Mouse (Mus musculus) heart, postnatal 0 days (tissue): Measurements from ENCODE around the gene Nox4. TPM values are rescaled to one million over a fixed set of nuclear protein-coding genes. Genes with fewer than 3 reads are reported as not detected.
"Not testable (repeated sequence)": the region's sequence is repeated elsewhere in the genome, so short reads cannot be mapped to it uniquely, and the experiment has no call there.

Experiments
- ATAC-seq: fragments of 200-750 bp; cut with Nextera tagmentation; 2 replicates; pipeline ENCODE4 v1.8.0; 2017; ENCODE audit warnings: low read depth, moderate number of reproducible peaks, moderate library complexity; ENCODE audit not compliant: insufficient read depth
- DNase-seq: peaks from one replicate; pipeline ENCODE4 v3.0.0-alpha.2; 2016; ENCODE audit warnings: low spot score
- H3K27ac ChIP-seq: fragments of 300-500 bp; sonication (generic); 2 replicates; pipeline ENCODE4 v1.5.1; 2014; ENCODE audit warnings: low read depth, mild to moderate bottlenecking
- H3K27me3 ChIP-seq: fragments of 300-500 bp; sonication (generic); 2 replicates; pipeline ENCODE4 v1.6.1; 2014; ENCODE audit warnings: low read length, mixed read lengths; ENCODE audit not compliant: control insufficient read depth, insufficient read depth
- H3K36me3 ChIP-seq: fragments of 300-500 bp; sonication (generic); replicated peaks from 2 replicates; pipeline ENCODE4 v1.6.1; 2014; ENCODE audit warnings: low read length, mixed read lengths; ENCODE audit not compliant: control insufficient read depth, insufficient read depth
- H3K4me1 ChIP-seq: fragments of 300-500 bp; sonication (generic); 2 replicates; pipeline ENCODE4 v1.6.1; 2014; ENCODE audit warnings: antibody characterized with exemption; ENCODE audit not compliant: control insufficient read depth, insufficient read depth
- H3K4me2 ChIP-seq: fragments of 300-500 bp; sonication (generic); 2 replicates; pipeline ENCODE4 v1.6.1; 2014; ENCODE audit warnings: low read depth, mild to moderate bottlenecking, low read length, moderate library complexity
- H3K4me3 ChIP-seq: fragments of 300-500 bp; sonication (generic); 2 replicates; pipeline ENCODE4 v1.5.1; 2014; ENCODE audit warnings: low read depth, low read length
- H3K9ac ChIP-seq: fragments of 300-500 bp; sonication (generic); replicated peaks from 2 replicates; pipeline ENCODE4 v1.6.1; 2014; ENCODE audit warnings: low read depth, low read length, mixed read lengths
- H3K9me3 ChIP-seq: fragments of 300-500 bp; sonication (generic); replicated peaks from 2 replicates; pipeline ENCODE4 v1.6.1; 2016; ENCODE audit warnings: low read length; ENCODE audit not compliant: control insufficient read depth
- CTCF ChIP-seq: IDR thresholded peaks from 2 replicates; pipeline ENCODE4 v1.5.1; 2016; ENCODE audit warnings: antibody characterized with exemption, control low read depth, low read depth
- EP300 ChIP-seq: IDR thresholded peaks from 2 replicates; pipeline ENCODE4 v1.6.1; 2016; ENCODE audit warnings: antibody characterized with exemption, low read depth
- WGBS: fragments of 180-500 bp; shearing (Covaris S2); extraction: QIAGEN DNeasy Blood & Tissue Kit; methylation state at CpG from one replicate; pipeline ENCODE4 v1.1.7; 2014; 5-methylcytosine and 5-hydroxymethylcytosine counted together
- polyA plus RNA-seq: library from polyadenylated mRNA; unstranded; fragments of >200 nt; fragmentation: Nextera tagmentation; extraction: Ambion mirVana; gene quantifications from 2 replicates; pipeline ENCODE4 v1.2.1, GENCODE M21; 2015
- total RNA-seq: library from RNA; depleted of rRNA; stranded (reverse); fragments of >200 nt; gene quantifications from 2 replicates; pipeline ENCODE4 v1.2.3, GENCODE M21; 2014; ENCODE audit warnings: low replicate concordance; rRNA removed

The Nox4 gene
- total and polyA plus RNA-seq, 2 experiments from 2014 or later: 0.31 to 1.6 TPM

GRCm38 (mm10) chr7:87374322-87374721, 128.4 kb downstream of the Nox4 start:
- no peak overlapping the region for H3K9ac ChIP-seq
- no peaks in the 10 kb centered on the region for H3K4me1 ChIP-seq
- ATAC-seq (no peak), DNase-seq (no peak)
- no peaks in the 10 kb centered on the region for H3K9me3 ChIP-seq
- H3K4me3 ChIP-seq: no peak overlapping the region
- H3K4me2 ChIP-seq: no peak overlapping the region
- no peaks in the 10 kb centered on the region for H3K27me3 ChIP-seq
- H3K27ac ChIP-seq: no peak overlapping the region
- TF ChIP-seq CTCF: no peak
- no peak for TF ChIP-seq EP300
- H3K36me3 ChIP-seq: no peaks in the 10 kb centered on the region

- TF ChIP-seq EP300 (no peak), CTCF (no peak)
Observed at GRCm38 (mm10) chr7:87374935-87375334, 129.0 kb downstream of the Nox4 start.

GRCm38 (mm10) chr7:87397023-87397422, 151.1 kb downstream of the Nox4 start:
- Histone ChIP-seq H3K9me3 (0 out of 2 replicates have a peak, but pooled peaks cover 3% of the 10 kb centered on the region), H3K27me3 (no peaks in the 10 kb centered on the region), H3K9ac (no peak overlapping the region), H3K4me2 (no peak overlapping the region), H3K4me1 (no peaks in the 10 kb centered on the region), H3K36me3 (no peaks in the 10 kb centered on the region), H3K27ac (no peak overlapping the region), H3K4me3 (no peak overlapping the region)
- WGBS: 79% methylated on average over 7 of the region's 7 CpGs
- ATAC-seq (no peak), DNase-seq (no peak)
- TF ChIP-seq CTCF: no peak
- no peak for TF ChIP-seq EP300

More at GRCm38 (mm10) chr7:87374935-87375334, 129.0 kb downstream of the Nox4 start:
- H3K36me3 ChIP-seq: no peaks in the 10 kb centered on the region
- DNase-seq (no peak), ATAC-seq (no peak)
- WGBS: 50% methylated on average over 2 of the region's 2 CpGs
- H3K9me3 ChIP-seq: no peaks in the 10 kb centered on the region
- H3K9ac ChIP-seq: no peak overlapping the region
- H3K4me3 ChIP-seq: no peak overlapping the region
- H3K27ac ChIP-seq: no peak overlapping the region
- no peak overlapping the region for H3K4me2 ChIP-seq
- no peaks in the 10 kb centered on the region for H3K4me1 ChIP-seq
- H3K27me3 ChIP-seq: no peaks in the 10 kb centered on the region

GRCm38 (mm10) chr7:87411373-87411772, 165.5 kb downstream of the Nox4 start:
- not testable (repeated sequence) for H3K36me3 ChIP-seq, H3K4me3 ChIP-seq, H3K9me3 ChIP-seq, DNase-seq, ATAC-seq, H3K4me1 ChIP-seq, H3K9ac ChIP-seq, H3K4me2 ChIP-seq, H3K27me3 ChIP-seq, H3K27ac ChIP-seq
- WGBS: 7% methylated on average over 4 of the region's 4 CpGs
- peak; percentile 54 for TF ChIP-seq CTCF

- Histone ChIP-seq H3K27me3 (no peaks in the 10 kb centered on the region), H3K4me2 (no peak overlapping the region), H3K36me3 (no peaks in the 10 kb centered on the region), H3K4me3 (no peak overlapping the region), H3K9ac (no peak overlapping the region), H3K27ac (no peak overlapping the region), H3K9me3 (no peaks in the 10 kb centered on the region), H3K4me1 (no peaks in the 10 kb centered on the region)
- TF ChIP-seq EP300 (no peak), CTCF (no peak)
- DNase-seq (no peak), ATAC-seq (no peak)
- 68% methylated on average over 1 of the region's 1 CpGs for WGBS
Observed at GRCm38 (mm10) chr7:87413271-87413670, 167.4 kb downstream of the Nox4 start.

Other genes starting within 250 kb of the Nox4 start
- gene Vmn2r79, start 250.0 kb upstream of the Nox4 start, total RNA-seq: not detected in 2 replicates
- gene Vmn2r79, start 250.0 kb upstream of the Nox4 start, polyA plus RNA-seq: not detected in 2 replicates
- gene Tyr, start 247.4 kb downstream of the Nox4 start, total RNA-seq: 0.04 and 0.12 TPM in 2 replicates
- 0.12 and 0.16 TPM in 2 replicates for gene Tyr, start 247.4 kb downstream of the Nox4 start, polyA plus RNA-seq